Mouse (Mus musculus): ENCODE measurements around the gene Zbtb8os. TPM values are rescaled to one million over a fixed set of nuclear protein-coding genes. Genes with fewer than 3 reads are reported as not detected.

Gene Zbtb8os
- total and polyA plus RNA-seq, 3 experiments: 2.8 to 77.1 (median 15.3) TPM

DNA sequence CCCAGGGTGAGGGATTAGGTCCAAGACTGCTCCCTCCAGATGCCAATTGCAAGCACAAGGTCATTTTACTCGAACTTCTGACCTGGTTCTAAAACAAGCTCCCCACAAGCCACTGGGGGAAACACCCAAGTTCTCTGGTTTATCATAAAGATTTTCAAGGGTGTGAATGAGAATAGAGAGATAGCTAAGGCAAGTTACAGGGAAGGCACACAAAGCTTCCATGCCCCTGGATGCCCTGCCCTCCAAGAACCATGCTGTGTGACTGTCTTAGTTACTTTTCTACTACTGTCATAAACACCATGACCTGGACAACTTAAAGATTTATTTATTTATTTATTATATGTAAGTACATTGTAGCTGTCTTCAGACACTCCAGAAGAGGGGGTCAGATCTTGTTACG is 51.5 kb downstream of the Zbtb8os start:
- Histone ChIP-seq H3K4me3 (ENCODE audit: low read depth, low read length) (no peak overlapping the region), H3K4me1 (ENCODE audit: insufficient read depth, low read depth, low read length) (peaks cover 32% of the 10 kb centered on the region), H3K9me3 (replicated peaks) (no peaks in the 10 kb centered on the region), H3K36me3 (replicated peaks) (no peaks in the 10 kb centered on the region), H3K27me3 (ENCODE audit: insufficient read depth, low read length) (no peaks in the 10 kb centered on the region)
- no peak for ATAC-seq (ENCODE audit: extremely low read depth, insufficient number of reproducible peaks, low FRiP score, poor library complexity, severe bottlenecking)
- TF ChIP-seq GATA1 (IDR thresholded peaks at IDR 0.05; ENCODE audit: borderline replicate concordance, low read length): no peak
- TF ChIP-seq GATA2 (IDR thresholded peaks at IDR 0.05; ENCODE audit: borderline replicate concordance, low read depth, low read length): no peak
- no peak for TF ChIP-seq POLR2AphosphoS5 (IDR thresholded peaks at IDR 0.05; ENCODE audit: insufficient replicate concordance, low read depth, low read length)
- no peak for TF ChIP-seq CTCF (IDR thresholded peaks at IDR 0.05; ENCODE audit: low read depth, low read length)
- TF ChIP-seq TAL1 (conservative IDR thresholded peaks at IDR 0.05; ENCODE audit: low read depth, low read length): no peak
- no peak for DNase-seq (ENCODE audit: low spot score)

DNA sequence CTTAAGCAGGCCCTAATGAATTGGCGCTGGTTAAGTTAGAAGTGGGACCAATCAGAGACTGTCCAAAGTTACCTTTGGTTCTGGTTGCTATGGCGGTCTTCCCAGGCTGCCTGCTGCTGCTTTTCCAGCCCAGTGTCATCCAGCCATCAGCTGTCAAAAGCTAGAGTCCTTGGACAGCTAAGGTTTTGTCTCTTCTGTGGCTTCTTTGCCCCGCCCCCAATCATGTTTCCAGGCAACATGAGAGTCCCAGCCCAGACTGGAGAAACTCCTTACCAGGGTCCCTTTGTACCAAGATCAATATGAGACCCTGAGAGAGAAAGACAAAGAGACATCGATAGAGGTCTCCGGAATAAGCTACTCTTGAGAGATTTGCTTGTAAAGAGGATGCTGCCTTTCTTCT is 52.9 kb downstream of the Zbtb8os start:
- Histone ChIP-seq H3K4me1 (ENCODE audit: insufficient read depth, low read depth, low read length) (peaks cover 37% of the 10 kb centered on the region), H3K36me3 (replicated peaks) (no peaks in the 10 kb centered on the region), H3K27me3 (ENCODE audit: insufficient read depth, low read length) (no peaks in the 10 kb centered on the region), H3K9me3 (replicated peaks) (no peaks in the 10 kb centered on the region), H3K4me3 (ENCODE audit: low read depth, low read length) (no peak overlapping the region)
- DNase-seq (ENCODE audit: low spot score) (no peak), ATAC-seq (ENCODE audit: extremely low read depth, insufficient number of reproducible peaks, low FRiP score, poor library complexity, severe bottlenecking) (no peak)
- TF ChIP-seq TAL1 (conservative IDR thresholded peaks at IDR 0.05; ENCODE audit: low read depth, low read length) (no peak), CTCF (IDR thresholded peaks at IDR 0.05; ENCODE audit: low read depth, low read length) (no peak), GATA1 (IDR thresholded peaks at IDR 0.05; ENCODE audit: borderline replicate concordance, low read length) (no peak), POLR2AphosphoS5 (IDR thresholded peaks at IDR 0.05; ENCODE audit: insufficient replicate concordance, low read depth, low read length) (no peak), GATA2 (IDR thresholded peaks at IDR 0.05; ENCODE audit: borderline replicate concordance, low read depth, low read length) (no peak)

GRCm38 (mm10) chr4:129390216-129390743 is 54.8 kb downstream of the Zbtb8os start:
- Histone ChIP-seq H3K27me3 (ENCODE audit: insufficient read depth, low read length) (peaks cover 9% of the 10 kb centered on the region), H3K4me1 (ENCODE audit: insufficient read depth, low read depth, low read length) (peaks cover 33% of the 10 kb centered on the region), H3K4me3 (ENCODE audit: low read depth, low read length) (no peak overlapping the region), H3K9me3 (replicated peaks) (no peaks in the 10 kb centered on the region), H3K36me3 (replicated peaks) (no peaks in the 10 kb centered on the region)
- no peak for DNase-seq (ENCODE audit: low spot score)
- ATAC-seq (ENCODE audit: extremely low read depth, insufficient number of reproducible peaks, low FRiP score, poor library complexity, severe bottlenecking): no peak
- no peak for TF ChIP-seq POLR2AphosphoS5 (IDR thresholded peaks at IDR 0.05; ENCODE audit: insufficient replicate concordance, low read depth, low read length)

- DNase-seq (ENCODE audit: low spot score) (no peak), ATAC-seq (ENCODE audit: extremely low read depth, insufficient number of reproducible peaks, low FRiP score, poor library complexity, severe bottlenecking) (no peak)
- TF ChIP-seq GATA2 (IDR thresholded peaks at IDR 0.05; ENCODE audit: borderline replicate concordance, low read depth, low read length): no peak
- no peak for TF ChIP-seq POLR2AphosphoS5 (IDR thresholded peaks at IDR 0.05; ENCODE audit: insufficient replicate concordance, low read depth, low read length)
- TF ChIP-seq TAL1 (conservative IDR thresholded peaks at IDR 0.05; ENCODE audit: low read depth, low read length): no peak
- no peak for TF ChIP-seq CTCF (IDR thresholded peaks at IDR 0.05; ENCODE audit: low read depth, low read length)
- TF ChIP-seq GATA1 (IDR thresholded peaks at IDR 0.05; ENCODE audit: borderline replicate concordance, low read length): no peak
- H3K9me3 ChIP-seq (replicated peaks): no peaks in the 10 kb centered on the region
- H3K4me1 ChIP-seq (ENCODE audit: insufficient read depth, low read depth, low read length): peaks cover 26% of the 10 kb centered on the region
- no peaks in the 10 kb centered on the region for H3K36me3 ChIP-seq (replicated peaks)
- no peak overlapping the region for H3K4me3 ChIP-seq (ENCODE audit: low read depth, low read length)
- peaks cover 12% of the 10 kb centered on the region for H3K27me3 ChIP-seq (ENCODE audit: insufficient read depth, low read length)
These were observed 55.6 kb downstream of the Zbtb8os start for GRCm38 (mm10) chr4:129390936-129391557.

DNA sequence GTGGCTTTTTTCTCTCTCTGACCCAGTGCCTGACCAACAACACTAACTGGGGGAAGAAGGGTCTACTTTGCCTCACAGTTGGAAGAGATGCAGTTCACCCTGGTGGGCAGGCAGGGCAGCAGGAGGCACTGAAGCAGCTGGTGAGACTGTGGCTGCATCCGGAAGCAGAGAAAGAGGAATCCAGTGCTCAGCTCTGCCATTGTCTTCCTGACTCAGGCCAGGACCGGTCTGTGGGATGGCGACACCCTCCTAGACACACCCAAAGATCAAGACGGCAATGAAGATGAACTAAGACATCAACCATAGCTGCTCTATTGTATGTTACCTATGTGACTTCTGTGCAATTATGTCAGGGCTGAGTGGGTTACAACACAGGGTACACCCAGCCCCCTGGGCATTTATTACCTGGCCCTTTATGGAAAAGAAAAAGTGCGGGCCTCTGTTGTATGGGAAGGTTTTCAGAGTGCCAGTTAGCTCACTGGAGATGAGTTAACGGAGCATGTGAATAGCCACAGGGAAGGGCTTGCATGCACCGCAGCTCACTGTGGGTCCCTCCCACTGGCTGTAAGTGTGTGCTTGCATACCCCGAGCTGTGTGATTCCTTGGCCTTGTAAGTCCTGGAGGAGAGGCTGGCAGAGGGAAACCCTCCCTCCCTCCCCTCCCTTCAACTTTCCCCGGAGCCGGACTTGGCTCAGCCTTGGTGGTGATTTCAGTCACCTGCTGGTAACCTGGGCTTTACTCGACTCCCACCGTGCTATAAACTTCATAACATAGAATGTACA is 58.8 kb downstream of the Zbtb8os start:
- no peak overlapping the region for H3K4me3 ChIP-seq (ENCODE audit: low read depth, low read length)
- TF ChIP-seq GATA1 (IDR thresholded peaks at IDR 0.05; ENCODE audit: borderline replicate concordance, low read length): no peak
- no peak for TF ChIP-seq TAL1 (conservative IDR thresholded peaks at IDR 0.05; ENCODE audit: low read depth, low read length)
- no peak for TF ChIP-seq CTCF (IDR thresholded peaks at IDR 0.05; ENCODE audit: low read depth, low read length)
- TF ChIP-seq POLR2AphosphoS5 (IDR thresholded peaks at IDR 0.05; ENCODE audit: insufficient replicate concordance, low read depth, low read length): no peak
- TF ChIP-seq GATA2 (IDR thresholded peaks at IDR 0.05; ENCODE audit: borderline replicate concordance, low read depth, low read length): no peak
- ATAC-seq (ENCODE audit: extremely low read depth, insufficient number of reproducible peaks, low FRiP score, poor library complexity, severe bottlenecking): no peak
- no peaks in the 10 kb centered on the region for H3K9me3 ChIP-seq (replicated peaks)
- H3K4me1 ChIP-seq (ENCODE audit: insufficient read depth, low read depth, low read length): peaks cover 8% of the 10 kb centered on the region; the same call in 1 of the 2 replicates
- no peaks in the 10 kb centered on the region for H3K36me3 ChIP-seq (replicated peaks)
- no peak for DNase-seq (ENCODE audit: low spot score)
- peaks cover 15% of the 10 kb centered on the region for H3K27me3 ChIP-seq (ENCODE audit: insufficient read depth, low read length)

- TF ChIP-seq CTCF (IDR thresholded peaks at IDR 0.05; ENCODE audit: low read depth, low read length): no peak
- TF ChIP-seq TAL1 (conservative IDR thresholded peaks at IDR 0.05; ENCODE audit: low read depth, low read length): no peak
- TF ChIP-seq GATA1 (IDR thresholded peaks at IDR 0.05; ENCODE audit: borderline replicate concordance, low read length): no peak
- no peak for TF ChIP-seq GATA2 (IDR thresholded peaks at IDR 0.05; ENCODE audit: borderline replicate concordance, low read depth, low read length)
- TF ChIP-seq POLR2AphosphoS5 (IDR thresholded peaks at IDR 0.05; ENCODE audit: insufficient replicate concordance, low read depth, low read length): no peak
- Histone ChIP-seq H3K4me3 (ENCODE audit: low read depth, low read length) (no peak overlapping the region), H3K36me3 (replicated peaks) (no peaks in the 10 kb centered on the region), H3K9me3 (replicated peaks) (no peaks in the 10 kb centered on the region), H3K27me3 (ENCODE audit: insufficient read depth, low read length) (peaks cover 15% of the 10 kb centered on the region), H3K4me1 (ENCODE audit: insufficient read depth, low read depth, low read length) (peaks cover 8% of the 10 kb centered on the region; the same call in 1 of the 2 replicates)
- no peak for ATAC-seq (ENCODE audit: extremely low read depth, insufficient number of reproducible peaks, low FRiP score, poor library complexity, severe bottlenecking)
- DNase-seq (ENCODE audit: low spot score): no peak
These were observed 61.5 kb downstream of the Zbtb8os start for GRCm38 (mm10) chr4:129396960-129397359.

Data from G1E (cell line).